Mouse (Mus musculus) urinary bladder, adult 2 months (tissue): Measurements from ENCODE around the gene Usp5. TPM values are rescaled to one million over a fixed set of nuclear protein-coding genes. Genes with fewer than 3 reads are reported as not detected.
"Not testable (repeated sequence)": the region's sequence is repeated elsewhere in the genome, so short reads cannot be mapped to it uniquely, and the experiment has no call there.

Experiments used
- DNase-seq: peaks from one replicate; pipeline ENCODE4 v3.0.0; 2022; ENCODE audit warnings: low spot score
- polyA plus RNA-seq: library from polyadenylated mRNA; depleted of rRNA; stranded (reverse); fragments of >200 nt; gene quantifications from 2 replicates; pipeline ENCODE4 v1.2.3, GENCODE M21; 2012

The Usp5 gene
- polyA plus RNA-seq, 1 experiment = 73.6 TPM

DNA sequence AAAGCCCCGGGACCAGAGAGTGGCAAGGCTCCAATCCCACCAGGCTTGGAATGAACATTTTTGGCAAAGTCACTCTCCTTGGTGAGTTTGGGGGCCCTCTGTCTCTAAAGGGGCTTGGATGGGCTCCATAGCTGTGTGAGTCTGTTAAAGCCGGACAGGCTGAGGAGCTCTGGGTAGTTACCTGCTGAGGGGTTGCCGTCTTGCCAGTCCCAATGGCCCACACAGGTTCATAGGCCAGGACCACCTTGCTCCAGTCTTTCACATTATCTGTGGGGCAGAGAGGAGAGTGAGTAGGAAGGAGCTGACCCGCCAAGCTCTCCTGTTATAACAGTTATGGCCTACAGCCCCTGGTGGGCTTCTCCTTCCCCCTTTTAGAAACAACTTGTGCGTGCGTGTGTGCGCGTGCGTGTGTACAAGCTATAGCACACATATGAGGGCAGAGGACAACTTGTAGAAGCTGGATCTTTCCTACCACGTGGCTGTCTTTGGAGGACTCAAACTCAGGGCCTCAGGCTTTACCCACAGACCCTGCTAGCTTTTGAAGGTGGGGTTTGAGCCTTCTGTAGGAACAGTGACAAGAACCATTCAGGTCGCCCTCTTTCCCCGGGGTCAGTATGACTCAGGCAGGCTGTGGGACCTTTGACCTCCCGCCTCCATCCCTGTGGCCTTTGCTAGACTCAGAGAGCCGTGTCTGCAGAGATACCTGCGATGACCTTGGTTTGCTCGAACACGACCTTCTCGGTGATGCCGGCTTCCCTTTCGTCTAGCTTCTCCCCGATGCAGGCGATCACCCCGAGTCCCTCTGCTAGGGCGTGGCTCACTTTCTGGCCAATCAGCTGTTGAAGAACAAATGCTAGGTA, 17.4 kb downstream of the Usp5 start:
- DNase-seq = peak; percentile 22

DNA sequence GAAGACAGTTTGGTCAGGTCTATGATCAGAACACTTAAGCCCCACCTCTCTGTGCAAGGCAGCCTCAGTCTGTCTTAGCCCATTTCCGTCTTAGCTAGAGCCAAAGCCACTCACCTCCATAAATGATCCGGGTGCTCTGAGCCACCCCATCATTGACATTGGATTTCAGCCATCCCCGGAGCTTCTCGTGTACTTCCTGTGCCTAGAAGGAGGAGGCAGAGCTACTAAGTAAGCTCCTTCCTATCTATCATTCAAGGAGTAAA, 17.9 kb downstream of the Usp5 start:
- no peak for DNase-seq

- not testable (repeated sequence) for DNase-seq
Observed at GRCm38 (mm10) chr6:124810566-124811402, 18.5 kb downstream of the Usp5 start.

DNA sequence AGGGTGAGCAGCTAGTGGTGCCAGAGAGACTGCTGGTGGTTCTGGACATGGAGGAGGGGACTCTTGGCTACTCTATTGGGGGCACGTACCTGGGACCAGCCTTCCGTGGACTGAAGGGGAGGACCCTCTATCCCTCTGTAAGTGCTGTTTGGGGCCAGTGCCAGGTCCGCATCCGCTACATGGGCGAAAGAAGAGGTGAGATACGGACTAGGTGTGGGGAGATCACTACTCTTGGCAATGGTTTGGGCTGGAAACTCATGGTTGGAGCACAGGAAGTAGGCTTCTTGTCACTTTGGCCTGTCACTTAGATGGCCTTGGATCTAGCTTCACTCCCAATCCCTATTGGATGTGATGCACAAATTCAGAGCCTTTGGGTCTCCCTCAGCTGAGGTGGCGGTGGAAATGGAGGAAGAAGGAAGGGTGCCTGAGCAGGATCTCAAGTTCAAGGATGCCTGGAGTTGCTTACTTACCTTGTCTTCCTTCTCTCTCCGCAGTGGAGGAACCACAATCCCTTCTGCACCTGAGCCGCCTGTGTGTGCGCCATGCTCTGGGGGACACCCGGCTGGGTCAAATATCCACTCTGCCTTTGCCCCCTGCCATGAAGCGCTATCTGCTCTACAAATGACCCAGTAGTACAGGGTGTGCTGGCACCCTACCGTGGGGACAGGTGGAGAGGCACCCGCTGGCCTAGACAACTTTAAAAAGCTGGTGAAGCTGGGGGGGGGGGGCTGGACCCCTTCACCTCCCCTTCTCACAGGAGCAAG, 19.3 kb downstream of the Usp5 start:
- no peak for DNase-seq

DNA sequence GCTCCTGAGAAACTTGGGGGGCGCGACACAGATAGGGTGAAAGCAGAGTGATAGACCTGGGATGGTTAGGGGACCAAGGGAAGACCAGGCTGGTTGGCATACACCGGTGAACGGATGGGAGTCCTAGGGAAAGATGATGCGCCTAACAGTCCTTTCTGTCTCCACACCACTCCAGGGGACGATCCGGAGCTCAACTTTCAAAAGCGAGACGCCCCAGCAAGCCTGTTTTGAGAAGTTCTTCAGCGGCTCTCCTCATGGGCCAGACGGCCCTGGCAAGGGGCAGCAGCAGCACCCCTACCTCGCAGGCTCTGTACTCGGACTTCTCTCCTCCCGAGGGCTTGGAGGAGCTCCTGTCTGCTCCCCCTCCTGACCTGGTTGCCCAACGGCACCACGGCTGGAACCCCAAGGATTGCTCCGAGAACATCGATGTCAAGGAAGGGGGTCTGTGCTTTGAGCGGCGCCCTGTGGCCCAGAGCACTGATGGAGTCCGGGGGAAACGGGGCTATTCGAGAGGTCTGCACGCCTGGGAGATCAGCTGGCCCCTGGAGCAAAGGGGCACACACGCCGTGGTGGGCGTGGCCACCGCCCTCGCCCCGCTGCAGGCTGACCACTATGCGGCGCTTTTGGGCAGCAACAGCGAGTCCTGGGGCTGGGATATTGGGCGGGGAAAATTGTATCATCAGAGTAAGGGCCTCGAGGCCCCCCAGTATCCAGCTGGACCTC, 20.1 kb downstream of the Usp5 start:
- peak; percentile 77 for DNase-seq

DNA sequence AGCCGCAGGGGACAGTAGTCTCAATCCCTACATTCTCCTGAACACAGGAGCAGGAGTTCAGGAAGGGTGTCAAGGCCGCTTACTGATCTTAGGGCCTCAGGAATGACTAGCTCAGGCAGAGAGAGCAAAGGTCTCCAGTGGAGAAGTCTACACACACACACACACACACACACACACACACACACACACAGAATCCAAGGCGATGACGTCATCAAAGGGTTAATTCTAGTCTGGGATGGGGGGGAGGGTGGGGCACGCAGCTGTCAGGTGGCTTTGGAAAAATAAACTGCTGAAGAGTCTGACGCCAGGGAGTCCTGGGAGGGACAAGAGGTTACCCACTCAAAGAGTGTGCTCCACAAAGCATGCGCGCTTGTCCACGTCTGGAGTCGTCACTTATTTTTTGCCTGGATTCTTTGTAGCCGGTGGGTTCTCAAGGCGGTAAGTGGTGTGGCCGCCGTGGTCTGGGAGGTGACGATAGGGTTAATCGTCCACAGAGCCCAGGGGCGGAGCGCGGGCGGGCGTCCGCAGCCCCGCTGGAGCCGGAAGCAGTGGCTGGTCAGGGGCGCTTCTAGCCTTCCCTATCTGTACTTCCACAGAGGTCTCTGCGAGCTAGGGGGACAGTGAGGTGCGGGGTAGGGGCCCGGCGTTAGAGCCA, 20.8 kb downstream of the Usp5 start, which contains the start of gene Spsb2:
TSS of gene Spsb2 (plus strand) at position 304 of the 655 bp plus-strand sequence.
- DNase-seq = peak; percentile 71

DNA sequence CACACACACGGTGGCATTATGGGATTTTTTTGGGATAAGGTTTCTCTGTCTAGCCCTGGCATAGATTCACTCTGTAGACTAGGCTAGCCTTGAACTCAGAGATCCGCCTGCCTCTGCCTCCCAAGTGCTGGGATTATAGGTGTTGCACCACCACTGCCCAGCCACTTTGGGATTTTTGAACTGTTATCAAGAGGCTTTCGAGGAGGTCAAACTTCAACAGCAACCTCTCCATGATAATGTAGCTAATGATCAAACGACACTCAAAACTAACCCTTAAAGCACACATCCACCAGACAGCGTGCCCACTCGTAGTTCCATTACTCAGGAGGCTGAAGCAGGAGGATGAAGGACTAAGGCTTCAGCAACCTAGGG, 21.3 kb downstream of the Usp5 start:
- DNase-seq = no peak

GRCm38 (mm10) chr6:124807366-124807765, 21.9 kb downstream of the Usp5 start:
- no peak for DNase-seq

- no peak for DNase-seq
Observed at GRCm38 (mm10) chr6:124806446-124807140, 22.7 kb downstream of the Usp5 start.

DNA sequence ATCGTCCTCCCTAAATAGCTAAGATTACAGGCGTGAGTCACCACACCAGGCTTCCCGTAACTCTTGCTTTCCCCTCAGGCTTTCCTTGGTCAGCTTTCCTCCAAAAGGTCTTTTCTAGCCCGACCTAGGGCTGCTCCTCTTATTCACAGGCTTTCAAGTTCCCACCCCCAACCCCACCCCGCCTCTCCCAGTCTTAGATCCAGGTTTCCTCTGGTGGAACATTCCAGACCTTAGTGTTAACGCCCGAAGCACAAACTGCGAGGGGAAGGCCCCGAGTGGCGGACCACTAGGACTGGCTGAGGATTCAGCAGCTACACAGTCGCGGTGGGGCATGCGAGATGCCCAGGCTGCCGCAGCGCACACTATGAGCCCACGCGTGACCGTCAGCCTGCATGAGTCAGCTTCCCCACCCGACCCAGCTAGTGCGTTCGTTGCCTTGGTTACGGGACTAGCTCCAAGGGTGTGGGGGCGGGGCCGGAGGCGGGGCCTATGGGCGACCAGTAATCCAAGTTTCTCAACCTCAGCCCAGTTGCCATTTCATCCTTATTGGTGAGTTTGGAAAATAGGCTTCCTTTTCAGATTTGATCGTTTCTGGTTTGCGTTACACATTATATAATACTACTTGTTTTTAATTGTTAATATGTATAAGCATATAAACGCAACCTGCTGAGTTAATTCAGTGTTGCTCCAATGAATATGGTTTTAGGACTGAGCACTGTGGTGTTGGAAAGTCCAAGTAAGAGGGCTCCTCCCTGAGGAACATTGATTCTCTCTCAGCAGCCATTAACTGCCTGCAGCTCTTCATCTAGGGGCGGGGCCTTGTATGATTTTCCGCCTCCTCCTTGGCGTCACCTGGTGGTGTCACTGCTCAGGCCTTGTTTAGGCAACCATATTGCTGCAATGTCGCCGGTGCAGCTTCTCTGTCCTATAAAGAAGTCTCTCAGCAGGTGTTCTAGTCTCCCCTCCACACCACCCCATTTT, 23.7 kb downstream of the Usp5 start:
- DNase-seq = peak; percentile 84

DNA sequence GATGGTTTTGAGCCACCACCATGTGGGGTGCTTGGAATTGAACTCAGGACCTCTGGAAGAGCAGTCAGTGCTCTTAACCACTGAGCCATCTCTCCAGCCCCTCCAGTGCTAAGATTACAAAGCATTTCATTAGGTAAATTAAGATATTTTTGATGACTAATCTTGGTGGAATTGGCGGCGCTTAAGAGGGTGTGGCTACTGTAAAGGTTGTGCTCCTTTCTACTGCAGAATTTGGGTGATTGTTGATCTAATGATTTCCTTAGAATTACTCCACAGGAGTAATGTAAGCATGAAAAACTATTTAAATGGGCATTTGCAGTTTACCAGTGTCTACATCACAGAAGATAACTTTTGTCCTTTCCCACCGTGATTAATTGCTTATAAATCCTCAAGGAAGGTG, 24.9 kb downstream of the Usp5 start:
- DNase-seq = no peak

DNA sequence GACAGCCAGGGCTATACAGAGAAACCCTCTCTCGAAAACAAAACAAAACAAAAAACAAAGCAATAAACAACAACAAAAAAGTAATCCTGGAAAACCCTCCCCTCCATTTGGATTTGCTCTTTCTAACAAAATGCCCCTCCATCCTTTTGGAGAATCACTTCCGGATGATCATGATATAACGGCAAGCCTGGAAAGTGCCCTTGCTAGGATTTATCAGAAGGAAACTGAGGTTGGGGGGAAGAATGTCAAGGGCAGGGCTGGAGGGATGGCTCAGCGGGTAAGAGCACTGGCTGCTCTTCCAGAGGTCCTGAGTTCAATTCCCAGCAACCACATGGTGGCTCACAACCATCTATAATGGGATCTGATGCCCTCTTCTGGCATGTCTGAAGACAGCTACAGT, 25.6 kb downstream of the Usp5 start:
- DNase-seq = not testable (repeated sequence)

GRCm38 (mm10) chr6:124803061-124803460, 26.2 kb downstream of the Usp5 start:
- DNase-seq = no peak

GRCm38 (mm10) chr6:124802400-124802799, 26.9 kb downstream of the Usp5 start:
- DNase-seq = not testable (repeated sequence)

DNA sequence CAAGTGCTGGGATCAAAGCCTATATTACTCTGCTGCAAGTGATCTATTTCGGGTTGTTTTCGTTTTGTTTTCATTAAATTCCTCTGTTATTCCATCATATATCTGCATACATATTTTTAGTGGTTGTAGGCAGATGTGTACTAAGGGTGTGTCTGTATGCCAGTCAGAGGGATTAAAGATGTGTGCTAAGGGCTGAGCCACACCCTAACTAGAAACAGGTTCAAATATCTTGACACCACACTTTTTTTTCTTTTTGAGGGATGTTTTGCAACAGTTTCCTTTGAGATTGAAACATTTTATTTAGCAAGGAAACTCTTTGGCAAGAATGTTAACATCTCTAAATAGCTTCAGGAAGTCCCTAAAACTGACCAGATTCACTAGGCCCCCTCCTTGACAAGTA, 33.1 kb downstream of the Usp5 start:
- DNase-seq = no peak

DNA sequence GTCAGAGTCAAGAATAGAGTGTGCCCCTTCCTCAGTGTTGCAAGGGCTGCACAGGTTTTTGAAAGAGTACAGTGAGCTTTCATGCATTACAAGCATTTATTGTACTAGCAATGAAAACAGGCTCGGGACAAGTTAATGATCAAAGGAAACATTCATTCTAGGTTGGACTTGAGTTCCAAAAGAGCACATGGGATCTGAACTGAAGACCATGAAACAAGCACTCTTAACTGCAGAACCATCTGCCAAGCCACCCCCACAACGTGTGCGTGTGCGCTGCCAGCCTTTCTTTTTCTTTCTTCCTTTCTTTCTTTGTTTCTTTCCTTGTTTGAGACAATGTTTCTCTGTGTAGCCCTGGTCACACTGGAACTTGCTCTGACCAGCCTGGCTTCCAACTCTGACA, 33.5 kb downstream of the Usp5 start:
- no peak for DNase-seq

DNA sequence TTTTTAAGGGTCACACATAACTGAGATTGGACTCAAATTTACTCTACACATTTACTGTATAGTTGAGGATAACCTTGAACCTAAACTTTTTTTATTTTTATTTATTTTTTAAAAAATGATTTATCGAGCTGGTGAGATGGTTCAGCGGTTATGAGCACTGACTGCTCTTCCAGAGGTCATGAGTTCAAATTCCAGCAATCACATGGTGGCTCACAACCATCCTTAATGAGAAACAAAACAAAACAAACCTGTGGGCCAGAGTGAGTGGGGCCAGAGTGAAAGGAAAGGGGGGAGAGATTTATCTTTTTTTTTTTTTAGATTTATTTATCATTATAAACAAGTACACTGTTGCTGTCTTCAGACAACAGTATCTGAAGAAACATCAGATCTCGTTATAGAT, 37.4 kb downstream of the Usp5 start:
- DNase-seq = no peak

GRCm38 (mm10) chr6:124790121-124790520, 39.2 kb downstream of the Usp5 start:
- no peak for DNase-seq

DNA sequence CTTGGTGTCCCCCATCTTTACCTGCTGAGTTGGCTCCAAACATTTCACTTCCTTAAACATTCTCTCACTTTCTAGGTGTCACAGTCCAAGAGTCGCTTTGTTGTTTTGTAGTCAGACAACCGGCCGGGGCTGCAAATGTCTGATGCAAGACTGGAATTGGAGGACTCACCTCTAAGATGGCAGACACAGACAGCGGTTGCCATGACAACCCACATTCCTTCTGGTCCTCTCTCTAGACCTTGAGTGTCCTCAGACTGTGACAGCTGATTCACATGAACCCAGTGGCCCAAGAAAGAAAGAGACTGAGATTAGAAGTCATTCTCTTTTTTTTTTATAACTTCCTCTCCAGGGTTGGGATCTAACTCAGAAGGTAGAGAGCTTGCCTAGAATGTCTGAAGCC, 39.8 kb downstream of the Usp5 start:
- no peak for DNase-seq
